Mouse (Mus musculus): ENCODE measurements around the gene Palld.
A peak's percentile ranks its signal among the peaks of the same experiment; 100 is the strongest.

The Palld gene

GRCm38 (mm10) chr8:61515931-61516744 lies 386.4 kb downstream of the Palld start:
- DNase-seq (ENCODE audit: low read depth, low spot score) = peak; percentile 68

GRCm38 (mm10) chr8:61515110-61515930 lies 387.2 kb downstream of the Palld start:
- DNase-seq (ENCODE audit: low read depth, low spot score) = no peak

DNA sequence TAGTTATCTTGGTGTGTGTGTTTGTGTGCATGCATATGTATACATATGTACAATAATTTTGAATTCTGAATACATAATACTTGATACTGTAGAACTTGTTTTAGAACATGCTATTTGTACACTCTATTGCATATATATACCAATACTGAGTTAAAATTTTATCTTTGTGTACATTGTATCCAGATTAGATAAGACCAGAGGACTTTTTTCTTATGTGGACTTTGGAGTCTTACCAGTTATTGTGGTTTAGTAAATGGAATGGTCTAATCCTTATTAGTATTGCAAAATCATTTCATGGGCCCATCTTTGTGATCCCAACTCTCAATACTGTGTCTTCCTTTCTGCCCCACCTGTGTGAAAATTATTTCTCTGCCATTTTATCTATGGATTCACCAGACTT lies 400.2 kb downstream of the Palld start:
- no peak for DNase-seq (ENCODE audit: low read depth, low spot score)

- DNase-seq (ENCODE audit: low read depth, low spot score) = no peak
Measured at GRCm38 (mm10) chr8:61500914-61501313, 401.6 kb downstream of the Palld start.

DNA sequence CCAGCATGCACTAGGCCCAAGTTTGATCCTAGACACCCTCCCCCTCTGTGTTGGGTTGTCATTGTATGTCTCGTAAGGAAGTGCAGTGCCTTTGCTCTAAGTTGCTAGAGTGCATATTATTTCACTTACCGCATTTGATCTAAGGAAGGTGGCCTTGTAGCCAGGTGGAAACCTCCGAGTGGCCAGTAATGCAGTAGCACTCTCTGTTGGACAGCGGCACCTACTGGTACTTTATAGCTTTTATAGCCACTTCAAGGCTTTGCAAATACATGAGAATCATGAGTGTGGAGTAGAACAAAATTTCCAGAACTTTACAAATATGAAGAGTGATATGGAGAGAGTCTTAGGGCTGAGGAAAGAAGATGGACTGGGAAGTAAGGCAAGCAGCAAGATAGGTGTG lies 403.5 kb downstream of the Palld start:
- no peak for DNase-seq (ENCODE audit: low read depth, low spot score)

DNA sequence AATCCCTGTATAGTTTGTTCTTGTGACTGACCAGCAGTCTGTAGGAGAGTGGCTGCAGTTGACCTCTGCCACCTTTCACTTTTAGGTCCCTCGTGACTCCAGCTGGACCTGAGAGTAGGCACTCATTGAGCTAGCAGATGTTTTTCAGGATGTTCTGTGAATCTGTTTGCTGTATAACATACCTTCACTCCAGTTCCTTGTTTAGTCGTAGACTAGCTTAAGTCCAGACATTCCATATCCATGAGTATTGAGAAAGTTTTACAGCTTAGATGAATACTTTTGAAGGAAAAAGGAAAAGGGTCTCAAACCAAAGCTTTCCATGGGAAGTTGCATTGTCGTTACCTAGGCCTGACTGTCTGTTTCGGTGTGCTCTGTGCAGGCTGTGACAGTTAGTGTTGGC lies 405.4 kb downstream of the Palld start:
- no peak for DNase-seq (ENCODE audit: low read depth, low spot score)

- no peak for DNase-seq (ENCODE audit: low read depth, low spot score)
Measured at GRCm38 (mm10) chr8:61488631-61489030, 413.9 kb downstream of the Palld start.

- DNase-seq (ENCODE audit: low read depth, low spot score) = peak; percentile 87
Measured at GRCm38 (mm10) chr8:61487597-61488156, 414.8 kb downstream of the Palld start, which contains the start of gene Cbr4. TSS of gene Cbr4 (plus strand) at chr8:61487734.

- no peak for DNase-seq (ENCODE audit: low read depth, low spot score)
Measured at GRCm38 (mm10) chr8:61486923-61487529, 415.5 kb downstream of the Palld start.

DNA sequence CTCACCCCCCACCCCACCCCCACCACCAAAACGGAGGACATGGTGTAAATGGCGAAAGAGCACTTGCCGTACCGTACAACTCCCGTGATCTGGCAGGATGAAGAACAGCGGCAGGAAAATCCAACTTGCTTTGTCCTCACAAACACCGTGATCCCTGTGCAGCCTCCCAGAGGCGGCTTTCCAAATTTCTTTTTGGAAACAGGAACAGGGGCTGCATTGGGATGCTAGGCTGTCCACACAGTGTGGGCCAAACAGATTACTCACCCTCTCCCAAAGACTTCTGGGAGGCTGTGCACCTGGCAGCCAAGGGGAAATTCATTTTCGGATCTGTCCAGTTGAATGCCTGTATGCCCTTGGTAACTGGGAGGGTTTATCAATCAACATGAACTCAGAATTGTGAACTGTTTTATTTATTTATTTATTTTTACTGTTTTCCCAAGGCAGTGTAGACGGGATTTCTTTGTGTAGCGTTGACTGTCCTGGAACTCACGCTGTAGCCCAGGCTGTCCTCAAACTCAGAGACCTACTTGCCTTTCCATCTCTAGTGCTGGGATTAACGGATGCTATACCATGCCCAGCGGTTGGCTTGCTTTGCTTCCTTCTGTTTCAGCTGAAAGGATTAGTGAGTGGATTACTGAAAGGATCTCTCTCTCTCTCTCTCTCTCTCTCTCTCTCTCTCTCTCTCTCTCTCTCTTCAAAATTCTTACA lies 422.1 kb downstream of the Palld start:
- DNase-seq (ENCODE audit: low read depth, low spot score) = no peak

DNA sequence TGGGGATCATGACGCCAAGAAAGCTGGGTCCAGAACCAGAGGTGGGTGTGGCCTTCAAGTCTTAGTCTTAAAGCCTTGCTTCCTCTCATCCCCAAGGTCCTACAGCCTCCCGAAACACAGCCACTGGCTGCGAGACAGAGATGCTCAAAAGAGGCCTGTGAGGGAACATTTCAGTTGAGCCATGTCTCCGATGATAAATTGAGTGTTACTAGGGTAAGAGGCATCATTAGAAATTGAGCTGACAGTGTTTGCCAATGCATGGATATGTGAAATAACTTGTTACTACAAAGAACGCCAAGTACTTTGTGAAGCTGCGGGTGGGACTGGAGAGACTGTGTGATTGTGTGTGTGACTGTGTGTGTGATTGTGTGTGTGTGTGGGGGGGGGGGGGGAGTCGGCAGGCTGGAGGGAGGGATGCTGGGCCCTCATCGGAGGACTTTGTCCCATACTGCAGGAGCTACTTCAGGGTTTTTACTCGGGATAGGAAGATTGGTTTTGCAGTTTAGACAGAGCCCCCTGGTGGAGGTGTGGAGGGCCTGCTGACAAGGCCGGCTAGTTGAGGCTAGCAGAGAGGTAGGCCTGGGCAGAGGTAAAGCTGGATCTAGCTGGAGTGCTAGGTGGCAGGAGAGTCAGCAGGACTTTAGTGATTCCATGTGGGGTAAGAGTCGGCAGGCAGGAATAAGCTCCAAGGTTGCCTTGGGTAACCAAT lies 422.8 kb downstream of the Palld start:
- DNase-seq (ENCODE audit: low read depth, low spot score) = peak; percentile 24

- DNase-seq (ENCODE audit: low read depth, low spot score) = no peak
Measured at GRCm38 (mm10) chr8:61478793-61479192, 423.7 kb downstream of the Palld start.

DNA sequence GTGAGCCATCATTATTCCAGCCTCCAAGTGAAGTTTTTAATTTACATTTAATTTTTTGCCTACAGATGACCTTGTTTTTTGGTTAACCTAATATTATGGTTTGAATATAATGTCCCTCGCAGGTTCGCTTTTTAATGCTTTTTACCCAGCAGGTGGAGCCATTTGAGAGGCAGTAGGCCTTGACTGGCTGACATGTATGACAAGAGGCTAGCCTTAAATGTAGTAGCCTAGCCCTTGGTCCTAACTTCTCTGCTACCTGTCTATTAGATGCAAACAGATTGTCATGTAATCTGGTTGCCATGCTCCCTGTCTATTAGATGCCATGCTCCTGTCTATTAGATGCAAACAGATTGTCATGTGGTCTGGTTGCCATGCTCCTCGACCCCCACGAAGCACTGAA lies 424.3 kb downstream of the Palld start:
- no peak for DNase-seq (ENCODE audit: low read depth, low spot score)

DNA sequence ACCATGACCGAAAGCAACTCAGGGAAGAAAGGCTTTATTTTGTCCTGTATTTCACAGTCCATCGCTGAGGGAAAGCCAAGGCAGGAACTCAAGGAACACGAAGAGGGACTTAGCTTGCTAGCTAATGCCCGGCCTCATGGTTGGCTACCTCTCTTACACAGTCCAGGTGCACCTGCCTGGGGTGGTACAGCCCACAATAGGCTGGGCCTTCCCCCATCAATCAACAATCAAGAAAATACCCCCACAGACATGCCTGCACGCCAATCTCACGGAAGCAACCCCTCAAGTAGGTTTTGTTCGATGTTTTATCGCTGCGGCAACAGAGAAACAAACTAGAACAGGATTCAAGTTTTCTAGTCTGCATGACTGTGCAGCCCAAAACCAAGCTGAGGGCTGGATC lies 426.3 kb downstream of the Palld start:
- DNase-seq (ENCODE audit: low read depth, low spot score) = no peak

GRCm38 (mm10) chr8:61475251-61475673 lies 427.2 kb downstream of the Palld start:
- no peak for DNase-seq (ENCODE audit: low read depth, low spot score)

- DNase-seq (ENCODE audit: low read depth, low spot score) = no peak
Measured at GRCm38 (mm10) chr8:61470213-61470612, 432.3 kb downstream of the Palld start.

DNA sequence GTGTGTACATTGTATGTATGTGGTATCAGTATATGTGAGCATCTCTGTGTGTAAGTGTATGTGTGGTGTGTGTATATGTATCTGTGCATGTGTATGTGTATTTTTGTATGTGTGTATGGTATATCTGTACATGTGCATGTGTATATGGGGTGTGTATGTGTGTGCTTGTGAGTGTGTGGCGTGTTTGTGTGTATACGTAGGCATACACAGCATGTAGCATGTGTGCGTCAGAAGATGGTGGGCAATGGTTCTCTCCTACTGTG lies 435.0 kb downstream of the Palld start:
- DNase-seq (ENCODE audit: low read depth, low spot score) = no peak

GRCm38 (mm10) chr8:61466696-61467552 lies 435.6 kb downstream of the Palld start:
- no peak for DNase-seq (ENCODE audit: low read depth, low spot score)

DNA sequence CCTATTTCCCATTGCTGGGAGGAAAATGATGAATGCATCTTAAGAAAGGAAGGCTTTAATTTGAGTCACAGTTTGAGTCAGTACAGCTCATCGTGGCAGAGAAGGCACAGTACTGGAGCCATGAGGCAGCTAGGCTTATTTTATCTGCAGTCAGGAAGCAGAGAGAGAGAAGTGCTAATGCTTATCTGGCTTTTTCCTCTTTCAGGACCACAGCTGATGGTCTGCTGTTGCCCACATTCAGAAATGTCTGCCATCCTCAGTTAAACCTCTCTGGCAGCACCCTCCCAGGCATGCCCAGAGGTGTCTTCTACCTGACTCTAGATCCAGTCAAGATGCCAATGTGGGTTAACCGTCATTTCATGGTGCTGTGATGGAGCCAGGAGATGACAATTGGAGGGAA lies 438.1 kb downstream of the Palld start:
- DNase-seq (ENCODE audit: low read depth, low spot score) = no peak

- DNase-seq (ENCODE audit: low read depth, low spot score) = no peak
Measured at GRCm38 (mm10) chr8:61462221-61462620, 440.3 kb downstream of the Palld start.
